Mouse (Mus musculus) hindbrain, embryonic 16.5 days (tissue): ENCODE measurements around the gene 2610301B20Rik. TPM values are rescaled to one million over a fixed set of nuclear protein-coding genes. Genes with fewer than 3 reads are reported as not detected.

ENCODE experiments used
- ATAC-seq: fragments of 200-750 bp; cut with Nextera tagmentation; 2 replicates; pipeline ENCODE4 v1.8.0; 2017; ENCODE audit warnings: moderate TSS enrichment, moderate library complexity
- H3K27ac ChIP-seq: fragments of 300-500 bp; sonication (generic); 2 replicates; pipeline ENCODE4 v1.5.1; 2014; ENCODE audit warnings: low read depth, mild to moderate bottlenecking, control low read depth, low read length, moderate library complexity
- H3K27me3 ChIP-seq: fragments of 300-500 bp; sonication (generic); replicated peaks from 2 replicates; pipeline ENCODE4 v1.6.1; 2014; ENCODE audit warnings: low read length; ENCODE audit not compliant: control insufficient read depth, insufficient read depth
- H3K36me3 ChIP-seq: fragments of 300-500 bp; sonication (generic); 2 replicates; pipeline ENCODE4 v1.6.1; 2014; ENCODE audit warnings: mild to moderate bottlenecking, low read length, moderate library complexity, mixed read lengths; ENCODE audit not compliant: control insufficient read depth, insufficient read depth
- H3K4me1 ChIP-seq: fragments of 300-500 bp; sonication (generic); 2 replicates; pipeline ENCODE4 v1.6.1; 2014; ENCODE audit warnings: low read depth, low read length; ENCODE audit not compliant: control insufficient read depth, insufficient read depth
- H3K4me2 ChIP-seq: fragments of 300-500 bp; sonication (generic); 2 replicates; pipeline ENCODE4 v1.6.1; 2014; ENCODE audit warnings: mild to moderate bottlenecking, low read length, control low read depth, moderate library complexity
- H3K4me3 ChIP-seq: fragments of 300-500 bp; sonication (generic); 2 replicates; pipeline ENCODE4 v1.5.1; 2014; ENCODE audit warnings: mild to moderate bottlenecking, low read length, control low read depth, moderate library complexity
- H3K9ac ChIP-seq: fragments of 300-500 bp; sonication (generic); 2 replicates; pipeline ENCODE4 v1.6.1; 2014; ENCODE audit warnings: low read depth, mild to moderate bottlenecking, control low read depth, low read length, moderate library complexity
- H3K9me3 ChIP-seq: fragments of 300-500 bp; sonication (generic); 2 replicates; pipeline ENCODE4 v1.6.1; 2014; ENCODE audit warnings: mild to moderate bottlenecking, low read length, moderate library complexity; ENCODE audit not compliant: control insufficient read depth
- WGBS: fragments of 180-500 bp; shearing (Covaris S2); extraction: QIAGEN DNeasy Blood & Tissue Kit; methylation state at CpG from one replicate; pipeline ENCODE4 v1.1.7; 2014; 5-methylcytosine and 5-hydroxymethylcytosine counted together
- microRNA-seq: library from miRNA; unstranded; fragments of <30 nt; microRNA quantifications from one replicate; pipeline ENCODE4, GENCODE M21; 2017
- polyA plus RNA-seq: library from polyadenylated mRNA; unstranded; fragments of >200 nt; fragmentation: Nextera tagmentation; extraction: Ambion mirVana; gene quantifications from 2 replicates; pipeline ENCODE4 v1.2.1, GENCODE M21; 2015

2610301B20Rik gene
- polyA plus RNA-seq, 1 experiment from 2014 or later = 46.0 TPM

GRCm38 (mm10) chr4:10928158-10928557, 53.9 kb downstream of the 2610301B20Rik start:
- Histone ChIP-seq H3K36me3 (no peaks in the 10 kb centered on the region), H3K27ac (no peak overlapping the region), H3K27me3 (no peaks in the 10 kb centered on the region), H3K9me3 (no peaks in the 10 kb centered on the region), H3K9ac (no peak overlapping the region), H3K4me2 (no peak overlapping the region), H3K4me1 (no peaks in the 10 kb centered on the region; the same call in 1 of the 2 replicates), H3K4me3 (no peak overlapping the region)
- ATAC-seq = no peak
- 94% methylated on average over 6 of the region's 6 CpGs for WGBS

- no peak overlapping the region for H3K27ac ChIP-seq
- no peaks in the 10 kb centered on the region for H3K27me3 ChIP-seq
- H3K4me1 ChIP-seq = no peaks in the 10 kb centered on the region
- WGBS = 89% methylated on average over 3 of the region's 3 CpGs
- no peaks in the 10 kb centered on the region for H3K9me3 ChIP-seq
- no peak overlapping the region for H3K4me2 ChIP-seq
- H3K36me3 ChIP-seq = no peaks in the 10 kb centered on the region
- H3K9ac ChIP-seq = no peak overlapping the region
- no peak overlapping the region for H3K4me3 ChIP-seq
- ATAC-seq = no peak
Observed at GRCm38 (mm10) chr4:10929726-10930125, 55.4 kb downstream of the 2610301B20Rik start.

- no peak overlapping the region for H3K4me2 ChIP-seq
- H3K4me3 ChIP-seq = no peak overlapping the region
- ATAC-seq = no peak
- H3K27ac ChIP-seq = no peak overlapping the region
- no peaks in the 10 kb centered on the region for H3K9me3 ChIP-seq
- WGBS = 91% methylated on average over 9 of the region's 9 CpGs
- H3K9ac ChIP-seq = no peak overlapping the region
- H3K36me3 ChIP-seq = no peaks in the 10 kb centered on the region
- no peaks in the 10 kb centered on the region for H3K4me1 ChIP-seq
- H3K27me3 ChIP-seq = no peaks in the 10 kb centered on the region
Observed at GRCm38 (mm10) chr4:10931040-10931439, 56.7 kb downstream of the 2610301B20Rik start.

- Histone ChIP-seq H3K4me3 (no peak overlapping the region), H3K9ac (no peak overlapping the region), H3K36me3 (no peaks in the 10 kb centered on the region), H3K27ac (no peak overlapping the region), H3K4me2 (no peak overlapping the region), H3K27me3 (no peaks in the 10 kb centered on the region), H3K4me1 (no peaks in the 10 kb centered on the region), H3K9me3 (no peaks in the 10 kb centered on the region)
- 24% methylated on average over 4 of the region's 4 CpGs for WGBS
- ATAC-seq = no peak
Observed at GRCm38 (mm10) chr4:10932091-10932745, 57.9 kb downstream of the 2610301B20Rik start.

GRCm38 (mm10) chr4:10932782-10933181, 58.5 kb downstream of the 2610301B20Rik start:
- Histone ChIP-seq H3K9ac (no peak overlapping the region), H3K4me1 (no peaks in the 10 kb centered on the region), H3K9me3 (no peaks in the 10 kb centered on the region), H3K36me3 (no peaks in the 10 kb centered on the region), H3K4me2 (no peak overlapping the region), H3K27ac (no peak overlapping the region), H3K4me3 (no peak overlapping the region), H3K27me3 (no peaks in the 10 kb centered on the region)
- ATAC-seq = no peak
- WGBS = 75% methylated on average over 5 of the region's 5 CpGs

GRCm38 (mm10) chr4:10936766-10937165, 62.5 kb downstream of the 2610301B20Rik start:
- Histone ChIP-seq H3K4me1 (no peaks in the 10 kb centered on the region), H3K27ac (no peak overlapping the region)
- ATAC-seq = no peak

More at GRCm38 (mm10) chr4:10936766-10937165, 62.5 kb downstream of the 2610301B20Rik start:
- no peak overlapping the region for H3K4me3 ChIP-seq
- peaks cover 2% of the 10 kb centered on the region; the same call in 1 of the 2 replicates for H3K9me3 ChIP-seq
- 90% methylated on average over 4 of the region's 4 CpGs for WGBS
- no peak overlapping the region for H3K4me2 ChIP-seq
- no peaks in the 10 kb centered on the region for H3K27me3 ChIP-seq
- H3K9ac ChIP-seq = no peak overlapping the region
- no peaks in the 10 kb centered on the region for H3K36me3 ChIP-seq

Small RNA genes within 50 kb of the gene (microRNA-seq; reads per million reads assigned to microRNA genes)
- gene Mir3471-1 (not detected), gene n-TSaga9 (3.1 reads per million, percentile 8 among the genes with 10 or more reads in this experiment)
